Mouse (Mus musculus) megakaryocyte, embryonic 14.5 days (primary cell): Measurements from ENCODE around the gene Copz2.

Experiments used
- FLI1 ChIP-seq: IDR thresholded peaks from 2 replicates; pipeline ENCODE4 v1.6.1; 2012; ENCODE audit warnings: low read length, inconsistent platforms, mixed read lengths
- GATA1 ChIP-seq: IDR thresholded peaks from 3 replicates; pipeline ENCODE4 v1.6.1; 2012; ENCODE audit warnings: mixed read lengths, low read length, inconsistent platforms, borderline replicate concordance

- TF ChIP-seq GATA1, result no peak
- TF ChIP-seq FLI1, result no peak
Measured at GRCm38 (mm10) chr11:96861878-96862289, 12.2 kb downstream of the Copz2 start.
